ENCODE assay signal across 9 mouse cellular contexts in the genomic region with DNA sequence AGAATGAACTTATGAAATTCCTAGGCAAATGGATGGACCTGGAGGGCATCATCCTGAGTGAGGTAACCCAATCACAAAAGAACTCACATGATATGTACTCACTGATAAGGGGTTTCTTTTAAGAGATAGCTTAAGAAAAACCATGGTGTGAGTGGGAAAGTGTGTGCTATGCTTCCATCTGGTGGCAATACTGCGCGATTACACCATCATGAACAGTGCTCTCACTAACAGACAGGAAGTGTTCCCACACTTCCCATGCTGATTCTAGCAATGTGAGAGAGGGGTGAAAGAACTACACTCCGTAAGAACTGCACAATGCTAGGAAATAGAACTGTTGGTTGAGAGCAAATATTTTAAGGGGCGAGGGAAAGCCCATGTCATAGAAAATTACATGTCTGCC. TPM values are rescaled to one million over a fixed set of nuclear protein-coding genes. Genes with fewer than 3 reads are reported as not detected.
DNase-seq lines count a peak whose midpoint lies in the region; ATAC-seq and TF ChIP-seq lines count a peak whose summit lies in the region.
"Had no signal": no experiment of that assay in that cellular context is flagged by ENCODE, and none has a peak within 500 bp of the region (broad histone marks: within the 10 kb centered on the region; RNA-seq: fewer than 3 reads in every experiment).

No protein-coding gene starts in this region.

- no peak overlapping the region for H3K27ac ChIP-seq in left cerebral cortex, adult 2 months
- no peak overlapping the region for H3K27ac ChIP-seq in intestine, embryonic 14.5 days (ENCODE audit: low read depth)
- no peak overlapping the region for H3K27ac ChIP-seq in midbrain, embryonic 13.5 days
- H3K27ac ChIP-seq: embryonic facial prominence, embryonic 13.5 days; macrophage had no signal

- no peaks in the 10 kb centered on the region; the same call in 1 of the 2 replicates for H3K27me3 ChIP-seq in G1E (ENCODE audit: insufficient read depth, low read length)
- no peaks in the 10 kb centered on the region for H3K27me3 ChIP-seq in intestine, embryonic 14.5 days (replicated peaks; ENCODE audit: control insufficient read depth, insufficient read depth, low read length)
- H3K27me3 ChIP-seq in midbrain, embryonic 13.5 days, result no peaks in the 10 kb centered on the region
- H3K27me3 ChIP-seq: embryonic facial prominence, embryonic 13.5 days had no signal

- H3K9ac ChIP-seq in intestine, embryonic 14.5 days (ENCODE audit: low read length), result no peak overlapping the region
- H3K9ac ChIP-seq in midbrain, embryonic 13.5 days (replicated peaks), result no peak overlapping the region
- H3K9ac ChIP-seq: embryonic facial prominence, embryonic 13.5 days had no signal

- no peaks in the 10 kb centered on the region for H3K9me3 ChIP-seq in G1E (replicated peaks)
- H3K9me3 ChIP-seq in intestine, embryonic 14.5 days (ENCODE audit: control insufficient read depth, low read length), result no peaks in the 10 kb centered on the region
- no peaks in the 10 kb centered on the region for H3K9me3 ChIP-seq in midbrain, embryonic 13.5 days
- H3K9me3 ChIP-seq: embryonic facial prominence, embryonic 13.5 days had no signal

- DNase-seq in left cerebral cortex, adult 2 months (ENCODE audit: extremely low spot score in 1 of 2, low spot score in 2 of 2), result peak in 1 of 2 experiments; percentile 30
- DNase-seq in left cerebral cortex, adult 8-10 months (ENCODE audit: low spot score in 2 of 2), result no peak
- DNase-seq in G1E (ENCODE audit: low spot score), result peak; percentile 41
- DNase-seq in embryo, embryonic 10.5 days (ENCODE audit: low spot score), result peak; percentile 76
- no peak for DNase-seq in intestine, embryonic 14.5 days (ENCODE audit: low spot score)
- no peak for DNase-seq in urinary bladder, adult 2 months (ENCODE audit: low spot score)

- H3K4me2 ChIP-seq in intestine, embryonic 14.5 days (ENCODE audit: low read length), result no peak overlapping the region
- no peak overlapping the region for H3K4me2 ChIP-seq in midbrain, embryonic 13.5 days (replicated peaks)
- H3K4me2 ChIP-seq: embryonic facial prominence, embryonic 13.5 days had no signal

- no peak overlapping the region for H3K4me3 ChIP-seq in left cerebral cortex, adult 2 months
- no peak overlapping the region for H3K4me3 ChIP-seq in G1E (ENCODE audit: low read depth, low read length)
- no peak overlapping the region for H3K4me3 ChIP-seq in intestine, embryonic 14.5 days (ENCODE audit: low read depth, low read length)
- H3K4me3 ChIP-seq in midbrain, embryonic 13.5 days (replicated peaks), result no peak overlapping the region
- H3K4me3 ChIP-seq: embryonic facial prominence, embryonic 13.5 days had no signal

- 10% methylated on average over 4 of the region's 4 CpGs for WGBS in intestine, embryonic 14.5 days
- WGBS in midbrain, embryonic 13.5 days, result 19% methylated on average over 4 of the region's 4 CpGs

- intact Hi-C loops in left cerebral cortex, adult 2 months (cut with DNase I), result loop anchor here (2.0 to 10.0 kb wide), 5 partner anchors 716 to 1769 kb away; partner anchors contain the start of gene Cpox

- peaks cover 20% of the 10 kb centered on the region for H3K4me1 ChIP-seq in G1E (ENCODE audit: insufficient read depth, low read depth, low read length)
- H3K4me1 ChIP-seq in intestine, embryonic 14.5 days (replicated peaks; ENCODE audit: control insufficient read depth, insufficient read depth, low read length), result no peaks in the 10 kb centered on the region
- no peaks in the 10 kb centered on the region for H3K4me1 ChIP-seq in midbrain, embryonic 13.5 days (replicated peaks)
- H3K4me1 ChIP-seq: embryonic facial prominence, embryonic 13.5 days had no signal

- TF ChIP-seq CTCF in left cerebral cortex, adult 2 months (IDR thresholded peaks at IDR 0.05), result peak; percentile 66
- TF ChIP-seq CTCF in G1E (IDR thresholded peaks at IDR 0.05; ENCODE audit: low read depth, low read length), result peak; percentile 79

- H3K36me3 ChIP-seq in G1E (replicated peaks), result no peaks in the 10 kb centered on the region
- no peaks in the 10 kb centered on the region for H3K36me3 ChIP-seq in intestine, embryonic 14.5 days (ENCODE audit: control insufficient read depth, insufficient read depth, low read length)
- no peaks in the 10 kb centered on the region for H3K36me3 ChIP-seq in midbrain, embryonic 13.5 days
- H3K36me3 ChIP-seq: embryonic facial prominence, embryonic 13.5 days had no signal

- peak; percentile 76 for ATAC-seq in G1E (ENCODE audit: extremely low read depth, insufficient number of reproducible peaks, low FRiP score, poor library complexity, severe bottlenecking)
- ATAC-seq in intestine, embryonic 14.5 days (replicated peaks; ENCODE audit: low FRiP score, low TSS enrichment, low read depth), result peak; percentile 77
- peak; percentile 71 for ATAC-seq in midbrain, embryonic 13.5 days

RNA-seq across cellular contexts. Expression of gene Gabrr3, which starts 3.4 kb away (rescaled TPM):
- total RNA-seq in left cerebral cortex, adult 2 months (2021), result under 1 TPM in 1 of 2 experiments, not detected in 1; 0.07 TPM
- total RNA-seq in left cerebral cortex, adult 8-10 months (2022), result under 1 TPM in 3 of 4 experiments, not detected in 1; 0.11 to 0.22 (median 0.11) TPM
- total RNA-seq in G1E (2014; fragmentation: Nextera tagmentation) (not detected in 2 replicates), G1E (2017) (0.05 and 0.17 TPM in 2 replicates)
- not detected in 2 replicates for polyA plus RNA-seq in G1E (2012)
- polyA plus RNA-seq in intestine, embryonic 14.5 days (2014; fragmentation: Nextera tagmentation; extraction: Ambion mirVana), result 0.16 TPM in 1 of 2 replicates, not detected in the other
- polyA plus RNA-seq in midbrain, embryonic 13.5 days (2015; fragmentation: Nextera tagmentation; extraction: Ambion mirVana), result 0.12 and 0.30 TPM in 2 replicates
- not detected in 2 replicates for polyA plus RNA-seq in urinary bladder, adult 2 months (2012; rRNA removed)
- polyA plus RNA-seq: macrophage had no signal

RNA-seq across cellular contexts. Expression of gene Olfr209, which starts 39.9 kb away (rescaled TPM):
- total RNA-seq in left cerebral cortex, adult 2 months (2021), result not detected
- not detected for total RNA-seq in left cerebral cortex, adult 8-10 months (2022)
- not detected in 2 replicates for total RNA-seq in G1E (2014; fragmentation: Nextera tagmentation)
- 0.16 TPM in 1 of 2 replicates, not detected in the other for total RNA-seq in G1E (2017)
- not detected in 2 replicates for polyA plus RNA-seq in G1E (2012)
- not detected in 2 replicates for polyA plus RNA-seq in intestine, embryonic 14.5 days (2014; fragmentation: Nextera tagmentation; extraction: Ambion mirVana)
- polyA plus RNA-seq in midbrain, embryonic 13.5 days (2015; fragmentation: Nextera tagmentation; extraction: Ambion mirVana), result not detected in 2 replicates
- polyA plus RNA-seq in urinary bladder, adult 2 months (2012; rRNA removed), result not detected in 2 replicates
- polyA plus RNA-seq: embryonic facial prominence, embryonic 13.5 days; macrophage had no signal

RNA-seq across cellular contexts. Expression of gene Olfr206, which starts 54.6 kb away (rescaled TPM):
- total RNA-seq in left cerebral cortex, adult 2 months (2021), result not detected
- total RNA-seq in left cerebral cortex, adult 8-10 months (2022), result not detected
- total RNA-seq in G1E (2014; fragmentation: Nextera tagmentation), result not detected in 2 replicates
- 0.27 and 0.29 TPM in 2 replicates for total RNA-seq in G1E (2017)
- not detected in 2 replicates for polyA plus RNA-seq in G1E (2012)
- not detected in 2 replicates for polyA plus RNA-seq in intestine, embryonic 14.5 days (2014; fragmentation: Nextera tagmentation; extraction: Ambion mirVana)
- not detected in 2 replicates for polyA plus RNA-seq in midbrain, embryonic 13.5 days (2015; fragmentation: Nextera tagmentation; extraction: Ambion mirVana)
- not detected in 2 replicates for polyA plus RNA-seq in urinary bladder, adult 2 months (2012; rRNA removed)
- polyA plus RNA-seq: embryonic facial prominence, embryonic 13.5 days; macrophage had no signal

Comparison
In these comparisons a context has a peak if more than half of its experiments do, and no peak if none do; other contexts are left out.
1. DNase-seq: peak in G1E (single experiment) and embryo, embryonic 10.5 days (single experiment); none in left cerebral cortex, adult 8-10 months (0 of 2), intestine, embryonic 14.5 days (single experiment) and urinary bladder, adult 2 months (single experiment).
2. Peak in every context shown above with its lines, with median percentiles within 50 percentile points of each other: ATAC-seq.